Mouse (Mus musculus): ENCODE data around the gene Rab7.
A peak's percentile ranks its signal among the peaks of the same experiment; 100 is the strongest.

DNA sequence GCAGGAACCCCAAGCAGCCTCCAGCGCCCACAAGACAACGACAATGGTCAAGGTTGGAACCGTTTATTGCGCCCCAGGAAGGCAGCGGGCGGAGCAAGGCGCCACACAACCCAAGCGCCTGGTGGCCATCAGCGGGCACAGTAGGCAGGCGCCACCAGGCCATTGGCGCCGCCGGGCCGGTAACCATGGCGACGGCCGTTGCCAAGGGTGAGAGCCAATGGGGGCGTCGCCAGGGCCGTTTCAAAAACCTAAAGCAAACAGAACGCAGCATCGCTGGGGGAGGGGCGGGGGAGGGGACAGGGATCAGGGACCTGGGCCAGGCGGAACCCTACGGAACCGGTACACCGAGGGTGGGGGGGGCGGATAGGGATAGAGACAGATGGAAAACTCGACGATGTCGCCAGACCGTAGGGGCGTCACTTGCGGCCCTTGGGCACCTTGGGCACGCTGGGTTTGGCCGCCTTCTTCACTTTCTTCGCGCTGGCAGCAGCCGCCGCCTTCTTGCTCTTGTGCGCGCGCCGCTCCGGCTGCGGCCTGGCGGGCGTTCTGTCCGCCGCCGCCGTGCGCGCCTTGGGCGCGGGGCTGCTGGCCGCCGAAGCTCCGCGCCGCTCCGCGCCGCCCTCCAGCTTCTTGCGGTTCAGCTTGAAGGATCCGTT, 64.6 kb downstream of the Rab7 start:
- TF ChIP-seq CTCF (IDR thresholded peaks at IDR 0.05; ENCODE audit: borderline replicate concordance, extremely low read depth, insufficient read depth, insufficient read length): peak; percentile 60
- TF ChIP-seq POLR2A (IDR thresholded peaks at IDR 0.05; ENCODE audit: borderline replicate concordance, extremely low read depth, insufficient read depth, insufficient read length, poor library complexity, severe bottlenecking): peak; percentile 19; the same call in 1 of the 2 replicates

Measured in brain, embryonic 14.5 days (tissue).